Comparison of ENCODE assay signal across 8 mouse cellular contexts in genomic region chr16:10992090-10993031, GRCm38 (mm10).
DNase-seq lines count a peak whose midpoint lies in the region; ATAC-seq and TF ChIP-seq lines count a peak whose summit lies in the region.

No protein-coding gene starts in this region.

- intact Hi-C loops in heart, postnatal 36 days (cut with DNase I) = loop anchor here (2.0 kb wide), 1 partner anchor 42 kb away; no protein-coding TSS in a partner anchor
- intact Hi-C loops in left cerebral cortex, postnatal 36 days (cut with DNase I) = no loop called here

- H3K9ac ChIP-seq in limb, embryonic 12.5 days (replicated peaks) = peak overlapping the region; percentile 78
- H3K9ac ChIP-seq in midbrain, embryonic 11.5 days (ENCODE audit: low read length) = peak overlapping the region; percentile 83

- H3K4me2 ChIP-seq in limb, embryonic 12.5 days = peak overlapping the region; percentile 65
- H3K4me2 ChIP-seq in midbrain, embryonic 11.5 days = peak overlapping the region; percentile 88

- under 1% methylated on average over 52 of the region's 52 CpGs for WGBS in limb, embryonic 12.5 days
- under 1% methylated on average over 52 of the region's 52 CpGs for WGBS in midbrain, embryonic 11.5 days
- under 1% methylated on average over 52 of the region's 52 CpGs for WGBS in small intestine, adult 2 months

- ATAC-seq in CD4-positive, CD25-positive, alpha-beta regulatory T cell, adult 4 months = peak; percentile 50
- peak; percentile 36; the same call in 1 of the 2 replicates for ATAC-seq in erythroblast, adult 5-6 weeks (replicated peaks; ENCODE audit: low FRiP score, poor library complexity, severe bottlenecking)
- ATAC-seq in limb, embryonic 12.5 days (ENCODE audit: insufficient number of reproducible peaks, insufficient read depth, low FRiP score, low TSS enrichment, low read depth) = peak; percentile 52
- peak; percentile 77 for ATAC-seq in midbrain, embryonic 11.5 days (ENCODE audit: low FRiP score)

- peaks cover 12% of the 10 kb centered on the region for H3K4me1 ChIP-seq in limb, embryonic 12.5 days (replicated peaks)
- H3K4me1 ChIP-seq in midbrain, embryonic 11.5 days (ENCODE audit: control insufficient read depth, insufficient read depth, low read length) = 0 out of 2 replicates have a peak, but pooled peaks cover 2% of the 10 kb centered on the region
- H3K4me1 ChIP-seq in small intestine, adult 2 months (ENCODE audit: control insufficient read depth, insufficient read depth, insufficient read length, low read length) = peaks cover 12% of the 10 kb centered on the region

- peaks cover 22% of the 10 kb centered on the region for H3K36me3 ChIP-seq in limb, embryonic 12.5 days
- 0 out of 2 replicates have a peak, but pooled peaks cover 2% of the 10 kb centered on the region for H3K36me3 ChIP-seq in midbrain, embryonic 11.5 days (ENCODE audit: control insufficient read depth, insufficient read depth, low read length)
- H3K36me3 ChIP-seq in small intestine, adult 2 months (ENCODE audit: control insufficient read depth, insufficient read depth, low read length) = peaks cover 7% of the 10 kb centered on the region; the same call in 1 of the 2 replicates

- H3K4me3 ChIP-seq in limb, embryonic 12.5 days (replicated peaks) = peak overlapping the region; percentile 78
- peak overlapping the region; percentile 71 for H3K4me3 ChIP-seq in midbrain, embryonic 11.5 days (ENCODE audit: low read depth, low read length)
- peak overlapping the region; percentile 92 for H3K4me3 ChIP-seq in small intestine, adult 2 months (ENCODE audit: low read depth, low read length)

- no peaks in the 10 kb centered on the region for H3K27me3 ChIP-seq in limb, embryonic 12.5 days
- H3K27me3 ChIP-seq in midbrain, embryonic 11.5 days (ENCODE audit: control insufficient read depth, insufficient read depth, low read length) = no peaks in the 10 kb centered on the region
- no peaks in the 10 kb centered on the region for H3K27me3 ChIP-seq in small intestine, adult 2 months (ENCODE audit: control insufficient read depth, insufficient read depth, low read length)

- H3K9me3 ChIP-seq in limb, embryonic 12.5 days = peaks cover 8% of the 10 kb centered on the region
- H3K9me3 ChIP-seq in midbrain, embryonic 11.5 days (ENCODE audit: control insufficient read depth, low read length) = peaks cover 9% of the 10 kb centered on the region; the same call in 1 of the 2 replicates

- peak overlapping the region; percentile 88 for H3K27ac ChIP-seq in limb, embryonic 12.5 days
- peak overlapping the region; percentile 40; the same call in 1 of the 2 replicates for H3K27ac ChIP-seq in midbrain, embryonic 11.5 days (ENCODE audit: low read depth, low read length)
- peak overlapping the region; percentile 95 for H3K27ac ChIP-seq in small intestine, adult 2 months (ENCODE audit: insufficient read depth, low read depth, low read length)

- TF ChIP-seq CTCF in small intestine, adult 2 months (IDR thresholded peaks at IDR 0.05; ENCODE audit: extremely low read depth, insufficient read length, insufficient replicate concordance, low read depth, low read length) = no peak

- peak; percentile 76 for DNase-seq in NIH3T3 (ENCODE audit: low read depth)
- peak; percentile 61 to 80 for DNase-seq in heart, postnatal 36 days
- DNase-seq in midbrain, embryonic 11.5 days (ENCODE audit: low spot score, missing footprints) = peak; percentile 97
- DNase-seq in left cerebral cortex, postnatal 36 days (ENCODE audit: low spot score in 2 of 2) = no peak

- TF ChIP-seq POLR2A in small intestine, adult 2 months (IDR thresholded peaks at IDR 0.05; ENCODE audit: low read depth, low read length) = no peak

Comparison
In these comparisons a context has a peak if more than half of its experiments do, and no peak if none do; other contexts are left out.
1. DNase-seq: peak in NIH3T3 (single experiment), heart, postnatal 36 days (2 of 2) and midbrain, embryonic 11.5 days (single experiment); none in left cerebral cortex, postnatal 36 days (0 of 2).
2. H3K27ac ChIP-seq: peak in every context shown above with its lines; median percentile 95 in small intestine, adult 2 months; 88 in limb, embryonic 12.5 days; 40 in midbrain, embryonic 11.5 days.
3. Peak in every context shown above with its lines, with median percentiles within 50 percentile points of each other: ATAC-seq and H3K4me3 ChIP-seq.